Mouse (Mus musculus) kidney, adult 2 months (tissue): ENCODE results near the gene Nadk2.

Experiments
- CTCF ChIP-seq: fragments of 200-500 bp; conservative IDR thresholded peaks from 2 replicates; pipeline ENCODE4 v1.5.1; 2011; ENCODE audit warnings: low read depth, mild to moderate bottlenecking, control low read depth, low read length, moderate library complexity, mixed read lengths; ENCODE audit not compliant: insufficient read depth, insufficient read length
- POLR2A ChIP-seq: fragments of 200-500 bp; IDR thresholded peaks from one replicate; pipeline ENCODE4 v1.6.1; 2011; ENCODE audit warnings: low read depth, low read length, control low read depth

DNA sequence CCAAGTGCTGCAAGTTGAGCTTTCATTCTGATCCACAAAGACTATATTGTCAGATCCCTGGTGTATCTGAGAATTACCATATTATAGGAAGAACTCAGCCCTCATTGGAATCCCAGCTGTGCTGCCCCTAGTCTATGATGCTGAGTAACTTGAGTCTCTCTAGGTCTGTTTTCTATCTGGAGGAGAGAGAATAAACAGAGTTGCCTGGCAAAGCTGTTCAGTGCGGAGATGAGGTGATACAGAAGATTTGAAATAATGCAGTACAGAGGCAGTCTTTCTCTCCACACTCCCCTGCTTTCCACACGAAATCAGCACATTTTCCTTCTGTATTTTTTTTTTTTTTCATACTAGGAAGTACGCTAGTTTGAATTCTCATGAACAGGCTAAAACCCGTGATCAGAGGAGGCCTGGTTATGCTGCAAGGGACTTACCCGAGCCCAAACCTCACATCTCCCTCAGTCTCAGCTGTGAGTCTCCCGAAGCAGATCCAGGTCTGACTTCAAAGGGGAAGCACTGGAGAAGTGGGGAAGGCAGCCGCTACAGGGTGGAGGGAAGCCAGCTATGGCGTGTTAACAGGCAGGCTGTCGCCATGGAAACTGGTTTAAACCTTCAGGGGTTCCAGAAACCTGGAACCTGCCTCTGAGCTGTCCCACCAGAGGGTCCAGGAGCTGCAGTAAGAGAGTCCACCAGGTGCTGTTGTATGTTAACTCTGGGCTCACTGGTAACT lies 59.9 kb downstream of the Nadk2 start:
- TF ChIP-seq CTCF (no peak), POLR2A (no peak)
